8 mouse cellular contexts compared by ENCODE assay signal in the genomic region with DNA sequence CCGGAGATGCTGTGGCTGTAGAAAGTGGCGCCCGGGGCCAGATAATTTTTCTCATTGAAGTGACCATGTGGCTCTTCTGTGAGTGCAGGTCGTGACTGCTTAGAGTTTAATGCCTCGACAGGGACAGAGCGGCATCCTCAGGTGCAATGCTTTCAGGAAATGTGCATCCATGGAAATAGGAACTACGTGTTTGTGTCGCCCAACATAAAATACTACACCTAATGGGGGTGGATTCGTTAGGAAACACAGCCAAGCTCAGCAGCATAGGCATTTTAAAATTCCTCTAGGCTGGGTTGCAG. TPM values are rescaled to one million over a fixed set of nuclear protein-coding genes. Genes with fewer than 3 reads are reported as not detected.
DNase-seq lines count a peak whose midpoint lies in the region; ATAC-seq and TF ChIP-seq lines count a peak whose summit lies in the region.

No protein-coding gene starts in this region.

- H3K27ac ChIP-seq in ES-E14 (ENCODE audit: insufficient read depth, low read depth, low read length, poor library complexity, severe bottlenecking) = peak overlapping the region; percentile 97
- peak overlapping the region; percentile 100 for H3K27ac ChIP-seq in embryonic facial prominence, embryonic 12.5 days
- H3K27ac ChIP-seq in intestine, embryonic 16.5 days (ENCODE audit: low read length) = peak overlapping the region; percentile 100
- peak overlapping the region; percentile 99 for H3K27ac ChIP-seq in midbrain, embryonic 13.5 days

- DNase-seq in kidney, adult 11 months = peak; percentile 67
- DNase-seq in kidney, adult 18-20 months = no peak
- DNase-seq in ES-E14 (ENCODE audit: low read depth, low spot score) = peak; percentile 38
- DNase-seq in T-cell, adult 2 months (ENCODE audit: low spot score) = no peak
- no peak for DNase-seq in urinary bladder, postnatal 4 days (ENCODE audit: low spot score in 2 of 2)

- peak overlapping the region; percentile 92 for H3K9ac ChIP-seq in ES-E14 (ENCODE audit: insufficient read depth, low read depth, low read length, poor library complexity, severe bottlenecking)
- H3K9ac ChIP-seq in embryonic facial prominence, embryonic 12.5 days = peak overlapping the region; percentile 91
- peak overlapping the region; percentile 97 for H3K9ac ChIP-seq in intestine, embryonic 16.5 days (ENCODE audit: low read depth, low read length)
- peak overlapping the region; percentile 95 for H3K9ac ChIP-seq in midbrain, embryonic 13.5 days (replicated peaks)

- peaks cover 3 to 13% of the 10 kb centered on the region in 2 experiments; a peak in 3 of 4 replicates for H3K4me1 ChIP-seq in ES-E14 (ENCODE audit: control insufficient read depth in 2 of 2, insufficient read depth in 2 of 2, low read length in 2 of 2, poor library complexity in 1 of 2)
- H3K4me1 ChIP-seq in embryonic facial prominence, embryonic 12.5 days = peaks cover 10% of the 10 kb centered on the region
- H3K4me1 ChIP-seq in intestine, embryonic 16.5 days (ENCODE audit: control insufficient read depth, insufficient read depth, low read length) = peaks cover 6% of the 10 kb centered on the region; the same call in 1 of the 2 replicates
- H3K4me1 ChIP-seq in midbrain, embryonic 13.5 days (replicated peaks) = peaks cover 35% of the 10 kb centered on the region

- peak overlapping the region; percentile 87 to 95 for H3K4me3 ChIP-seq in ES-E14 (ENCODE audit: insufficient read depth in 1 of 2, low read depth in 1 of 2, low read length in 2 of 2, poor library complexity in 1 of 2, severe bottlenecking in 1 of 2)
- peak overlapping the region; percentile 79 for H3K4me3 ChIP-seq in embryonic facial prominence, embryonic 12.5 days
- H3K4me3 ChIP-seq in intestine, embryonic 16.5 days (ENCODE audit: low read length) = peak overlapping the region; percentile 93
- H3K4me3 ChIP-seq in midbrain, embryonic 13.5 days (replicated peaks) = peak overlapping the region; percentile 84

- H3K9me3 ChIP-seq in ES-E14 (ENCODE audit: control insufficient read depth, insufficient read depth, low read depth, low read length) = no peaks in the 10 kb centered on the region
- no peaks in the 10 kb centered on the region for H3K9me3 ChIP-seq in embryonic facial prominence, embryonic 12.5 days
- no peaks in the 10 kb centered on the region for H3K9me3 ChIP-seq in intestine, embryonic 16.5 days (ENCODE audit: control insufficient read depth, low read length)
- no peaks in the 10 kb centered on the region for H3K9me3 ChIP-seq in midbrain, embryonic 13.5 days

- WGBS in embryonic facial prominence, embryonic 12.5 days = under 1% methylated on average over 9 of the region's 9 CpGs
- under 1% methylated on average over 9 of the region's 9 CpGs for WGBS in intestine, embryonic 16.5 days
- 2% methylated on average over 9 of the region's 9 CpGs for WGBS in midbrain, embryonic 13.5 days

- H3K36me3 ChIP-seq in ES-E14 (ENCODE audit: control insufficient read depth, insufficient read depth, low read length, poor library complexity, severe bottlenecking) = no peaks in the 10 kb centered on the region
- H3K36me3 ChIP-seq in embryonic facial prominence, embryonic 12.5 days = no peaks in the 10 kb centered on the region
- no peaks in the 10 kb centered on the region for H3K36me3 ChIP-seq in intestine, embryonic 16.5 days (ENCODE audit: control insufficient read depth, insufficient read depth, low read length)
- no peaks in the 10 kb centered on the region for H3K36me3 ChIP-seq in midbrain, embryonic 13.5 days

- in situ Hi-C loops in ES-E14 (cut with MboI; ENCODE audit: low sequenced_read_pairs in 2 of 2, unreplicated experiment in 2 of 2) = no loop called here

- ATAC-seq in embryonic facial prominence, embryonic 12.5 days (ENCODE audit: insufficient number of reproducible peaks, insufficient read depth, low FRiP score, low TSS enrichment) = peak; percentile 0; the same call in 1 of the 2 replicates
- ATAC-seq in intestine, embryonic 16.5 days = no peak
- ATAC-seq in midbrain, embryonic 13.5 days = no peak

- H3K4me2 ChIP-seq in embryonic facial prominence, embryonic 12.5 days (replicated peaks) = peak overlapping the region; percentile 60
- H3K4me2 ChIP-seq in intestine, embryonic 16.5 days (ENCODE audit: low read depth, low read length) = peak overlapping the region; percentile 81
- peak overlapping the region; percentile 68 for H3K4me2 ChIP-seq in midbrain, embryonic 13.5 days (replicated peaks)

- H3K27me3 ChIP-seq in embryonic facial prominence, embryonic 12.5 days = no peaks in the 10 kb centered on the region
- no peaks in the 10 kb centered on the region for H3K27me3 ChIP-seq in intestine, embryonic 16.5 days (replicated peaks; ENCODE audit: control insufficient read depth, insufficient read depth, low read length)
- no peaks in the 10 kb centered on the region for H3K27me3 ChIP-seq in midbrain, embryonic 13.5 days

TF ChIP-seq in ES-E14, 5 proteins besides CTCF, POLR2A, EP300 and RAD21:
- TF ChIP-seq CHD2 (IDR thresholded peaks at IDR 0.05; ENCODE audit: low read depth, low read length) = no peak

RNA-seq across cellular contexts. Expression of a gene that starts 1.1 kb away (rescaled TPM):
- 35.0 and 35.8 TPM in 2 replicates for total RNA-seq in ES-E14 (2012; rRNA removed)
- 21.5 and 21.7 TPM in 2 replicates for polyA plus RNA-seq in embryonic facial prominence, embryonic 12.5 days (2016; fragmentation: Nextera tagmentation; extraction: Ambion mirVana)
- 8.5 and 8.7 TPM in 2 replicates for polyA plus RNA-seq in intestine, embryonic 16.5 days (2015; fragmentation: Nextera tagmentation; extraction: Ambion mirVana)
- 30.3 and 32.8 TPM in 2 replicates for polyA plus RNA-seq in midbrain, embryonic 13.5 days (2015; fragmentation: Nextera tagmentation; extraction: Ambion mirVana)

Comparison
In these comparisons a context has a peak if more than half of its experiments do, and no peak if none do; other contexts are left out.
1. DNase-seq: peak in kidney, adult 11 months (single experiment) and ES-E14 (single experiment); none in kidney, adult 18-20 months (single experiment), T-cell, adult 2 months (single experiment) and urinary bladder, postnatal 4 days (0 of 2).
2. Peak in every context shown above with its lines, with median percentiles within 50 percentile points of each other: H3K27ac ChIP-seq, H3K4me3 ChIP-seq, H3K9ac ChIP-seq and H3K4me2 ChIP-seq.